Mouse (Mus musculus): ENCODE measurements around the gene Ing1.

GRCm38 (mm10) chr8:11506074-11506473 lies 49.3 kb upstream of the Ing1 start:
- TF ChIP-seq CTCF (IDR thresholded peaks at IDR 0.05; ENCODE audit: borderline replicate concordance, insufficient read depth, low read length) (no peak), POLR2A (IDR thresholded peaks at IDR 0.05; ENCODE audit: low read depth, low read length) (no peak)
